Mouse (Mus musculus) gonadal fat pad, adult 2 months (tissue): ENCODE measurements around the gene Tmem237. TPM values are rescaled to one million over a fixed set of nuclear protein-coding genes. Genes with fewer than 3 reads are reported as not detected.

Experiments
- DNase-seq: peaks from one replicate; pipeline ENCODE4 v3.0.0-alpha.2; 2012; ENCODE audit warnings: low read depth
- polyA plus RNA-seq: library from polyadenylated mRNA; depleted of rRNA; stranded (reverse); fragments of >200 nt; gene quantifications from 2 replicates; pipeline ENCODE4 v1.2.3, GENCODE M21; 2012; rRNA removed

Tmem237 gene
- polyA plus RNA-seq, 1 experiment: 6.3 TPM

DNA sequence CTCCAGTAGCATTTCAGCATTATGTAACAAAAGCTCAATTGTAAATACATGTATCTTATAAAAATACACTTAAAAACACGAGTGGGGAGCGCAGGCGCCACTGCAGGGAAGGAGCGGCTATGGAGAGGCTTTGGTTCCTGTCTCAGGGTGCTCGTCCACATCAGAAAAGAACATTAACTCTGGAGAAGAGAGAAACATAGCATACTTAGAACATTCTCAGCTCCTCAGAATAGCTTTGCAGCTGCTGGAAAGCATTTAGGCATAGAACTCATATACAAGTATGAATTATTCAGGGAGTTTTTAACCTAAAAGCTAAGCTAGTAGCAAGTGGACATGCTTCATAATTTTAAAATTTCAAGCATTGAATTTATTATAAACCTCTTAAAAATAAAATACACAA, 19.2 kb downstream of the Tmem237 start:
- DNase-seq: no peak

DNA sequence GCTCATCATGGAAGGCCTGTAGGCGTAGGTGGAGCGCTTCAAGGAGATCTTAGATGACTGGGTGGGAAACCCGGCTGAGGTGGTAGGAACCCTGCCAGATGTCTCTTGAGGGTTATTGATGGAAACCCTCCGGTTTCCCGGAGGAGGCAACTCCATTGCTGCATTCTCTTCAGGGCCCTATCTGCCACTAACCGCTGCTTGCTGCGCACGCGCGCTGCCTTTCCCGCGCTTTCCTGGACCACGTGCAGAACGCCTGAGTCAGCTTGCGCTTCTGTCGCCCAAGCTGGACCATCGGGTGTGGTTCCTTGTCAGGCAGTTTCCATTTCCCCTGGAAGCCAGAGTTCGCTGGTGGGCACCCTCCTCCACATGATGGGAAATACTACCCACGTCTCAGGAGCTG, 25.5 kb downstream of the Tmem237 start, which contains the start of gene C2cd6:
C2cd6 (minus strand) TSS at position 196 of the 400 bp plus-strand sequence.
- no peak for DNase-seq

DNA sequence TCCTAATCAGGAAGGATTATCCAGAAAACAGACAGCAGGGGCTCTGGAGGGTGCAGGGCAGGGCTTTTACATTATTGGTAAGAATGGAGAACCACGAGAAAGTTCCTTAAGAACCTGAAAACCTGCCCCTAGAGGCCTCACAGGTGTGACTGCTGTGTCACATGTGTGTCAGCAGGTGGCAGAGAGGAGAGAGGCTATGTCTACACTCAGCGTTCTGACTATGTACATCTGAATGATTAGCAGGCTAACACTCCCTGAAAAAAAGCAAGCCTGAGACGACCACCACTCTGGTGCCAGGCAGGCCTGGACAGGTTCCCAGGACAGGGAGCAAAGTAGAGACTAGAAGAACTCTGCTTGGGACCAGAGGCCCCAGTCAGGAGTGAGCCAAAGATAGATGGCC, 49.3 kb downstream of the Tmem237 start:
- no peak for DNase-seq

DNA sequence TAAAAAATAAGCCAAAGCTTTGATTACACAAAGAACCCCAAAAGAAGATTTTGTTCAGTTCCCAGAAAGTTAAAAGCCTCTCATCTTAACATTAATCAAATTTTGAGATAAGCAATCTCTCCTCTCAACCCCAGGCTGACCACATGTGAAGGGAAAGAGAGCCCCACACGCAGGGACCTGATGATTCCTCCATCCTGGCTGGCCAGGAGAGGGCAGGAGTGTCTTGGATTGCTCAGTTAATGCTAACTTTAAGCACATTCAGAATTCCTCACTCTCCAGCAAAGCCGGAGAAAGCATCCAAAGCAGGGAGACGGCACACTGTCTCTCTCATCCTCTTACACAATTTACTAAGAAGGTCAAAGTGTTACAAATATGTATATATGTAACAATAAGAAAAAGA, 52.2 kb downstream of the Tmem237 start:
- DNase-seq: no peak

DNA sequence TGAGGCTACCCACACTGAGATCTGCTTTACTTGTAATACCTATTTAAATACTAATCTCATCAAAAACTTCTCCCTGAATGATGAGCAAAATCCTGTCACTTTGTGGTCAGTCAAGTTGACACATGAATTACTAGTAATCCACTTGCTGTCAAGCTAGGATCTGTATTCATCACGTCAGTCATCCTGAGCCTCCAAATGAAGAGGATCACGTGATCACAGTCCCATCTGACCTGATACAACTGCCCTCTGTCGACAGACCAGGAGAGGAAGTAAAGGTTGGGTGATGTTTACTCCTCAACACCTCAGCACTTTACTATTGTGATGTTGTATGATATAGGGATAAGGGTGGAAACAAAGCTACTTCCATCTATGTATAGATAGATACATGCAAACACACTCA, 56.5 kb downstream of the Tmem237 start:
- no peak for DNase-seq

DNA sequence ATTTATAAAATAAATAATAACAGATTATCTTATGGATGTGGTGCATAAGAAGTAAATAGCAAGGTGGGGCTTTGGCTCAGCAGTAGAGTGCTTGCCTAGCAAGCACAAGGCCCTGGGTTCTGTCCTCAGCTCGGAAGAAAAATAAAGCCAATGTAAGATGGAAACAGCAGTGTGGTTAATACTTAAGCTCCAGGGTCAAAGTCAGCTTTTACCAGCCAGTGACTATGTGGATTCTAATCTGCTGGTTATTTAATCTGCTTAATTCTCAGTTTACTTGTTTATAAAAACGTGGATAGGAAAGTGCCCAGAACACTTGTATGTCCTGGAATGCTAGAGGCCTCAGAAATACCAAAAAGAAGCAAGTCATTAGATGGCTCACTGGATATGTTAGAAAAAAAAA, 63.3 kb downstream of the Tmem237 start:
- no peak for DNase-seq

DNA sequence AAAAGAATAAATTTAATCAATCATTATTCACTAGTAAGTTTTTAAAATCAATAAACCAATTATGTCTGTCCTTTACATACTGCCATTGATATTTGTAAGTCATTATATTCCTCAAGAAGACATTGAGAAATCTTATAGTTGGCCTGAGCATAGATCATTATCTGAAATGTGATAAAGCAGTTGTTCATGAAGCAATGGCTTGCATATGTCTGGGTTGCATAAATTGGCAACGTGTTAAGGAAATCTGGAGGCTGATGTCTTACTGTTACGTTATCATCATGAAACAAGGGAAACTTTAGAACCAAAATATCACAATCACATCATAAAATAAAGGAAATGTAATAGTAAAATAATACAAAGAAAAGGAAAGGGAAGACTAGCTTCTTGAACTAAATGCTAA, 68.9 kb downstream of the Tmem237 start:
- DNase-seq: peak; percentile 76

Other genes with a start within 250 kb of the Tmem237 start
- 27.9 and 28.6 TPM in 2 replicates for gene Trak2, start 147.0 kb downstream of the Tmem237 start, polyA plus RNA-seq
- gene Stradb, start 146.9 kb downstream of the Tmem237 start, polyA plus RNA-seq: 24.2 and 24.5 TPM in 2 replicates
- 0.12 and 0.36 TPM in 2 replicates for gene C2cd6, start 25.5 kb downstream of the Tmem237 start, polyA plus RNA-seq
- 0.93 and 1.5 TPM in 2 replicates for gene Mpp4, start 43.0 kb upstream of the Tmem237 start, polyA plus RNA-seq
- 5.6 and 6.0 TPM in 2 replicates for gene Als2, start 116.8 kb upstream of the Tmem237 start, polyA plus RNA-seq
- gene Cdk15, start 136.5 kb upstream of the Tmem237 start, polyA plus RNA-seq: 0.11 and 0.15 TPM in 2 replicates